Mouse (Mus musculus): ENCODE measurements around the gene Gm7075. TPM values are rescaled to one million over a fixed set of nuclear protein-coding genes. Genes with fewer than 3 reads are reported as not detected.

Gene Gm7075
- total and polyA plus RNA-seq, 2 experiments = not detected

DNA sequence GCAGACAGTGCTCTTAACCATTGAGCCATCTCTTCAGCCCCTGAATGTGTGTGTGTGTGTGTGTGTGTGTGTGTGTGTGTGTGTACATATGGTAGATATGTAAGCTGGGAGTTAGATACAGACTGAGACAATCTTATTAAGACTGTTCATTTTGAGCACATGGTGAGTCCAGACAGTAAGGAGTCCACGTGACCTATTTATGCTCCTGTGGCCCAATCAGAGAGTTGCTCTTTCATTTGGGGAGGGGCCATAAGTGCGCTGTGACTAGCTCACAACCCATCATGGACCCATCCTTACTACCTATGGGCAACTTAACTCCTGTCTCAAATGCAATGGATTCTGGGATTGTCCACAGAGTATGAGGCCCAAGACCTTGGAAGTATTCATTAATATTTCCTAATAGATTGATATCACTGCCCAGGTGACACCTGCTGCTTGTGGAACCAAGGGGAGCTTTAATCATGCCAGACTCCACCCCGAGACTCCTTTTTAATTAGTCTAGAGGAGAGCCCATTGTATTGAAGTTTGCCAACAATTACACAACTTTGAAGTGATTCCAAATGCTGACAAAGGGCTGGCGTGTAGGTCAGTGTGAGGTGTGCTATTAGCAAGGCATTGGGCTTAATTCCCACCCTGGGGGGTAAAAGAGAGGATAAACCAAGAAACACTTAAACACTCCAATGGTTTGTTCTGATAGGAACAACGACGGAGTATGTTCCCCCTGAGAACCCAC lies 42.5 kb downstream of the Gm7075 start:
- peak; percentile 61 for DNase-seq (ENCODE audit: extremely low read depth, low read depth, low spot score)
- Histone ChIP-seq H3K79me2 (ENCODE audit: control insufficient read depth, insufficient read depth, low read length) (no peaks in the 10 kb centered on the region), H3K36me3 (ENCODE audit: control insufficient read depth, insufficient read depth, low read length) (no peaks in the 10 kb centered on the region), H3K4me3 (ENCODE audit: insufficient read depth, low read depth, low read length) (no peak overlapping the region), H3K9ac (ENCODE audit: low read depth, low read length) (no peak overlapping the region), H3K27me3 (ENCODE audit: control insufficient read depth, insufficient read depth, low read length) (no peaks in the 10 kb centered on the region), H3K27ac (replicated peaks; ENCODE audit: insufficient read depth, low read depth, low read length) (no peak overlapping the region), H3K4me1 (ENCODE audit: control insufficient read depth, insufficient read depth, low read length) (peaks cover 2% of the 10 kb centered on the region; the same call in 1 of the 2 replicates)
- WGBS = 55% methylated on average over 6 of the region's 6 CpGs
- no peak for TF ChIP-seq CTCF (IDR thresholded peaks at IDR 0.05; ENCODE audit: low read depth, low read length)
- no peak for TF ChIP-seq POLR2A (IDR thresholded peaks at IDR 0.05; ENCODE audit: extremely low read depth, insufficient read depth, low read length)

DNA sequence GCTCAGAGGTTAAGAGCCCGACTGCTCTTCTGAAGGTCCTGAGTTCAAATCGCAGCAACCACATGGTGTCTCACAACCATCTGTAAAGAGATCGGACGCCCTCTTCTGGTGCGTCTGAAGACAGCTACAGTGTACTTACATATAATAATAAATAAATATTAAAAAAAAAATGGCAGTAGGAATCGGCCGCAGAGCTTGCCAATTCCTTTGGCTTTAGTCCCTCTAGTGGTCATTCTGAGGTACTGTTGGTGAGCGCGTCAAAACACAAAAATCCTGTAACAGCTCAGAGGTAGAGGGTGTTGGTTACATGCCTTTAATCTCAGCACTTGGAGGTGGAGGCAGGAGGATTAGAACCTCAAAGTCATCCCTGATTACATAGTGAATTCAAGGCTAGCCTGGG lies 44.1 kb downstream of the Gm7075 start:
- H3K9ac ChIP-seq (ENCODE audit: low read depth, low read length) = no peak overlapping the region

DNA sequence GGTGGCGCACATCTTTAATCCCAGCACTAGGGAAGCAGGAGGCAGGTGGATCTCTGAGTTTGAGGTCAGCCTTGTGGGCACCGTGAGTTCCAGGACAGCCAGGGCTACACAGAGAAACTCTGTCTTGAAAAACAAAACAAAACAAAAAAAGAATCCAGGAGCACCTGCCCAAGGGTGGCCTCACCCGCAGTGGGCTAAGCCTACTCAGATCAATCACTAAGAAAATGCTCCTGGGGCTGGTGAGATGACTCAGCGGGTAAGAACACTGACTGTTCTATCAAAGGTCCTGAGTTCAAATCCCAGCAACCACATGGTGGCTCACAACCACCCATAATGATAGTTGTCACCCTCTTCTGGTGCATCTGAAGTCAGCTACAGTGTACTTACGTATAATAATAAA lies 45.3 kb downstream of the Gm7075 start:
- Histone ChIP-seq H3K36me3 (ENCODE audit: control insufficient read depth, insufficient read depth, low read length) (no peaks in the 10 kb centered on the region), H3K9ac (ENCODE audit: low read depth, low read length) (no peak overlapping the region), H3K27me3 (ENCODE audit: control insufficient read depth, insufficient read depth, low read length) (no peaks in the 10 kb centered on the region), H3K4me1 (ENCODE audit: control insufficient read depth, insufficient read depth, low read length) (no peaks in the 10 kb centered on the region), H3K4me3 (ENCODE audit: insufficient read depth, low read depth, low read length) (no peak overlapping the region), H3K27ac (replicated peaks; ENCODE audit: insufficient read depth, low read depth, low read length) (no peak overlapping the region), H3K79me2 (ENCODE audit: control insufficient read depth, insufficient read depth, low read length) (no peaks in the 10 kb centered on the region)
- TF ChIP-seq CTCF (IDR thresholded peaks at IDR 0.05; ENCODE audit: low read depth, low read length) (no peak), POLR2A (IDR thresholded peaks at IDR 0.05; ENCODE audit: extremely low read depth, insufficient read depth, low read length) (no peak)
- 90% methylated on average over 5 of the region's 5 CpGs for WGBS
- DNase-seq (ENCODE audit: extremely low read depth, low read depth, low spot score) = no peak

More for the DNA sequence above, 44.1 kb downstream of the Gm7075 start:
- peak; percentile 62 for DNase-seq (ENCODE audit: extremely low read depth, low read depth, low spot score)
- H3K36me3 ChIP-seq (ENCODE audit: control insufficient read depth, insufficient read depth, low read length) = no peaks in the 10 kb centered on the region
- H3K4me3 ChIP-seq (ENCODE audit: insufficient read depth, low read depth, low read length) = no peak overlapping the region
- H3K79me2 ChIP-seq (ENCODE audit: control insufficient read depth, insufficient read depth, low read length) = no peaks in the 10 kb centered on the region
- no peaks in the 10 kb centered on the region for H3K27me3 ChIP-seq (ENCODE audit: control insufficient read depth, insufficient read depth, low read length)
- TF ChIP-seq CTCF (IDR thresholded peaks at IDR 0.05; ENCODE audit: low read depth, low read length) = peak; percentile 46; the same call in 1 of the 2 replicates
- no peak for TF ChIP-seq POLR2A (IDR thresholded peaks at IDR 0.05; ENCODE audit: extremely low read depth, insufficient read depth, low read length)
- no peak overlapping the region for H3K27ac ChIP-seq (replicated peaks; ENCODE audit: insufficient read depth, low read depth, low read length)
- WGBS = 18% methylated on average over 9 of the region's 9 CpGs
- H3K4me1 ChIP-seq (ENCODE audit: control insufficient read depth, insufficient read depth, low read length) = peaks cover 2% of the 10 kb centered on the region; the same call in 1 of the 2 replicates

Other genes with a start within 250 kb of the Gm7075 start
- gene Mypn, start 217.8 kb downstream of the Gm7075 start, total RNA-seq (2014; rRNA removed) = under 0.01 TPM in 1 of 2 replicates, not detected in the other
- gene Mypn, start 217.8 kb downstream of the Gm7075 start, polyA plus RNA-seq (2012; rRNA removed) = 0.12 TPM in 1 of 2 replicates, not detected in the other
- gene Herc4, start 178.0 kb downstream of the Gm7075 start, total RNA-seq (2014; rRNA removed) = 58.5 and 62.2 TPM in 2 replicates
- gene Herc4, start 178.0 kb downstream of the Gm7075 start, polyA plus RNA-seq (2012; rRNA removed) = 8.3 and 9.0 TPM in 2 replicates
- 9.6 and 10.3 TPM in 2 replicates for gene Sirt1, start 40.1 kb downstream of the Gm7075 start, total RNA-seq (2014; rRNA removed)
- 1.3 and 1.5 TPM in 2 replicates for gene Sirt1, start 40.1 kb downstream of the Gm7075 start, polyA plus RNA-seq (2012; rRNA removed)
- gene Dnajc12, start 39.3 kb downstream of the Gm7075 start, total RNA-seq (2014; rRNA removed) = 5.0 and 10.0 TPM in 2 replicates
- 2.7 and 3.2 TPM in 2 replicates for gene Dnajc12, start 39.3 kb downstream of the Gm7075 start, polyA plus RNA-seq (2012; rRNA removed)
- 0.07 and 0.09 TPM in 2 replicates for gene Ctnna3, start 8.3 kb upstream of the Gm7075 start, total RNA-seq (2014; rRNA removed)
- not detected in 2 replicates for gene Ctnna3, start 8.3 kb upstream of the Gm7075 start, polyA plus RNA-seq (2012; rRNA removed)

Measured in liver, adult 2 months (tissue).